Mouse (Mus musculus) intestine, postnatal 0 days (tissue): Measurements from ENCODE around the gene Wdr3. TPM values are rescaled to one million over a fixed set of nuclear protein-coding genes. Genes with fewer than 3 reads are reported as not detected.

Experiments used
- ATAC-seq: fragments of 200-750 bp; cut with Nextera tagmentation; 2 replicates; pipeline ENCODE4 v1.8.0; 2017; ENCODE audit warnings: mild to moderate bottlenecking, moderate TSS enrichment, moderate library complexity
- H3K27ac ChIP-seq: fragments of 300-500 bp; sonication (generic); 2 replicates; pipeline ENCODE4 v1.5.1; 2014; ENCODE audit warnings: mild to moderate bottlenecking, low read depth, low read length, moderate library complexity
- H3K27me3 ChIP-seq: fragments of 300-500 bp; sonication (generic); replicated peaks from 2 replicates; pipeline ENCODE4 v1.6.1; 2014; ENCODE audit warnings: low read length, mixed read lengths; ENCODE audit not compliant: control insufficient read depth, insufficient read depth
- H3K36me3 ChIP-seq: fragments of 300-500 bp; sonication (generic); 2 replicates; pipeline ENCODE4 v1.6.1; 2014; ENCODE audit warnings: mild to moderate bottlenecking, moderate library complexity; ENCODE audit not compliant: control insufficient read depth, insufficient read depth
- H3K4me1 ChIP-seq: fragments of 300-500 bp; sonication (generic); replicated peaks from 2 replicates; pipeline ENCODE4 v1.6.1; 2014; ENCODE audit warnings: antibody characterized with exemption, low read length, mixed read lengths; ENCODE audit not compliant: control insufficient read depth, insufficient read depth
- H3K4me2 ChIP-seq: fragments of 300-500 bp; sonication (generic); replicated peaks from 2 replicates; pipeline ENCODE4 v1.6.1; 2014; ENCODE audit warnings: low read depth, mild to moderate bottlenecking, moderate library complexity
- H3K4me3 ChIP-seq: fragments of 300-500 bp; sonication (generic); 2 replicates; pipeline ENCODE4 v1.5.1; 2014; ENCODE audit warnings: low read depth, low read length
- H3K9ac ChIP-seq: fragments of 300-500 bp; sonication (generic); 2 replicates; pipeline ENCODE4 v1.6.1; 2014; ENCODE audit warnings: mild to moderate bottlenecking, low read depth, low read length
- H3K9me3 ChIP-seq: fragments of 300-500 bp; sonication (generic); 2 replicates; pipeline ENCODE4 v1.6.1; 2016; ENCODE audit warnings: mixed run types; ENCODE audit not compliant: control insufficient read depth
- CTCF ChIP-seq: sonication (generic); IDR thresholded peaks from 2 replicates; pipeline ENCODE4 v1.5.1; 2016; ENCODE audit warnings: low read depth, mild to moderate bottlenecking, control low read depth, antibody characterized with exemption, moderate library complexity
- WGBS: fragments of 180-500 bp; shearing (Covaris S2); extraction: QIAGEN DNeasy Blood & Tissue Kit; methylation state at CpG from one replicate; pipeline ENCODE4 v1.1.7; 2014; 5-methylcytosine and 5-hydroxymethylcytosine counted together
- polyA plus RNA-seq: library from polyadenylated mRNA; unstranded; fragments of >200 nt; fragmentation: Nextera tagmentation; extraction: Ambion mirVana; gene quantifications from 2 replicates; pipeline ENCODE4 v1.2.1, GENCODE M21; 2015

Wdr3 gene
- polyA plus RNA-seq, 1 experiment from 2014 or later, result 10.1 TPM

DNA sequence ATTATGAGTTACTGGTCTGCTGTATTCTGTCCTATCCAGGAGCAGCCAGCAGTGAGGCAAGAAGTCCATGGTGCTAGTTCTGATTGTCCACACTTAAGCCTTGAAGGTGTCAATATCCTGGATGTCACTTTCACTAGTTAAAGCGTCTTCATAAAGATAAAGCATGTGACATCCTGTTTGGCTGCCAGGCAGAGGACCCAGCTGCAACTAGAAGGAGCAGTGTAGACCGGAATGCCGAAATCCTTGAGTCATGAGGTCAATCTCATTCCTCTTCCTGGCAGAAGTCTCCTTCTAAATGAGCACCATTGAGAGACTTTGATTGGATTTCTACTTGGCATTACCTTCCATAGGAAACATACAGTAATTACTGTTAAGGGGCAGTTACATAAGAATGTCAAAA lies 18.3 kb upstream of the Wdr3 start:
- no peak overlapping the region for H3K9ac ChIP-seq
- H3K9me3 ChIP-seq, result no peaks in the 10 kb centered on the region
- no peaks in the 10 kb centered on the region for H3K27me3 ChIP-seq
- no peak for ATAC-seq
- H3K4me2 ChIP-seq, result no peak overlapping the region
- 70% methylated on average over 3 of the region's 3 CpGs for WGBS
- TF ChIP-seq CTCF, result no peak
- no peak overlapping the region for H3K27ac ChIP-seq
- no peak overlapping the region for H3K4me3 ChIP-seq
- no peaks in the 10 kb centered on the region for H3K4me1 ChIP-seq
- peaks cover 76% of the 10 kb centered on the region for H3K36me3 ChIP-seq

DNA sequence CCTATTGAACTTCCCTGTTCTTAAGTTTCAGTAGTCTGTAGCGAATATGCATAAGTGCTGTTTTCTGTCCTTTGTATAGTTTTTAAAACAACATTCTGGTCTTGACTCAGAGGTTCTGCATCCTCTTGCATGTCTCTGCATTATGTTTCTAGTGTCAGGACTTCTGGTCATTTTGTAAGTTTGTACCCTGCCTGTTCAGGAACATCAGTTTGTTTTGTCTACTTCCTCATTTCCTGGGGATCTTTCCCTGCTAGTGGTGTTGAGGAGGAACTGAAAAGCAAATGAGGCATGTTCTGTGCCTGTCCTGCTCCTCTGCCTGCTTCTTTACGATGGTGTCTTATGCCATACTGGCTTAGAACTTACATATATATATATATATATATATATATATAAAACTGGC lies 13.8 kb upstream of the Wdr3 start:
- Histone ChIP-seq H3K4me1 (no peaks in the 10 kb centered on the region), H3K4me3 (no peak overlapping the region), H3K27me3 (no peaks in the 10 kb centered on the region), H3K9me3 (no peaks in the 10 kb centered on the region), H3K36me3 (peaks cover 88% of the 10 kb centered on the region), H3K9ac (no peak overlapping the region), H3K4me2 (no peak overlapping the region), H3K27ac (no peak overlapping the region)
- no peak for TF ChIP-seq CTCF
- no peak for ATAC-seq
- WGBS, result 92% methylated on average over 2 of the region's 2 CpGs

DNA sequence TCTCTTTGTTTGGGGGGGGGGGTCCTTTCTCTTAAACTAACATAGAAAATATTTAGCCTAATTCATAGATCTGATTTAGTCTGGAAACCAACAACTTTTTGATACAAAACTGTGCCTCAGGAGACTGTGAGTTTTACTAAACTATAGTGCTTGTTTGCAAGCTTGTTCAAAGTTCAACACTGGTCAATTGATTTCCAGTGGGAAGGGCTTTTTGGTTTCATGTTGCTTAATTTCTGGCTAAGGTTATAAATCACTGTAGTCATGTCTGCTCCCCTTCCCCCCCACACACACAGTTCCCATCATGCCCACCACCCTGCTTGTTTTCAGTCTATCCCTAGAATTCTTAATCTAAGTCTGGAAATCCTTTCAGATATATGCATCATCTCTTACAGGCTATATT lies 2.8 kb upstream of the Wdr3 start:
- no peak for ATAC-seq
- Histone ChIP-seq H3K9me3 (no peaks in the 10 kb centered on the region), H3K27me3 (no peaks in the 10 kb centered on the region), H3K4me2 (no peak overlapping the region; the same call in 1 of the 2 replicates), H3K27ac (no peak overlapping the region; the same call in 1 of the 2 replicates), H3K4me1 (peaks cover 4% of the 10 kb centered on the region; the same call in 1 of the 2 replicates), H3K36me3 (peaks cover 10% of the 10 kb centered on the region), H3K4me3 (no peak overlapping the region), H3K9ac (no peak overlapping the region)
- TF ChIP-seq CTCF, result no peak

DNA sequence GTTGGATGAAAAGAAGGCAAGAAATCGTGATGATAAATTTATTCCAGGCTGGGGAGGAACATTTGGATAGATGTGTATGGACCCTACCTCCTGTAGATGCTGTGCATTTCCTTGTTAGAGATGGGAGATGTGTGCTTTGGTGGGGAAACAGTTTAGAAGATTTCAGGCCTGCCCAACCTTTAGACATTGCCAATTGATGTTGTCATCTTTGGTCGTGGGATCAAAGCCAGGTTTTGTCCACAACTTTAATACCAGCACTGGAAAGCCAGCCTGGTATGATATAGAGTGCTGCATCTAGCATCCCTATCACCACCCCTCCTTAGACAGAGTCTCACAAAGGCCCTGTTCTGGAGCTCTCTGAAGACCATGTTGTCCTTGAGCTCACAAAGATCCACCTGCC lies 1.3 kb upstream of the Wdr3 start:
- H3K36me3 ChIP-seq, result peaks cover 11% of the 10 kb centered on the region
- H3K27ac ChIP-seq, result no peak overlapping the region
- H3K9me3 ChIP-seq, result no peaks in the 10 kb centered on the region
- no peak for ATAC-seq
- WGBS, result 83% methylated on average over 2 of the region's 2 CpGs
- H3K4me3 ChIP-seq, result no peak overlapping the region; the same call in 1 of the 2 replicates
- TF ChIP-seq CTCF, result no peak
- peak overlapping the region; percentile 90 for H3K4me2 ChIP-seq
- H3K4me1 ChIP-seq, result peaks cover 4% of the 10 kb centered on the region; the same call in 1 of the 2 replicates
- H3K9ac ChIP-seq, result no peak overlapping the region
- no peaks in the 10 kb centered on the region for H3K27me3 ChIP-seq

DNA sequence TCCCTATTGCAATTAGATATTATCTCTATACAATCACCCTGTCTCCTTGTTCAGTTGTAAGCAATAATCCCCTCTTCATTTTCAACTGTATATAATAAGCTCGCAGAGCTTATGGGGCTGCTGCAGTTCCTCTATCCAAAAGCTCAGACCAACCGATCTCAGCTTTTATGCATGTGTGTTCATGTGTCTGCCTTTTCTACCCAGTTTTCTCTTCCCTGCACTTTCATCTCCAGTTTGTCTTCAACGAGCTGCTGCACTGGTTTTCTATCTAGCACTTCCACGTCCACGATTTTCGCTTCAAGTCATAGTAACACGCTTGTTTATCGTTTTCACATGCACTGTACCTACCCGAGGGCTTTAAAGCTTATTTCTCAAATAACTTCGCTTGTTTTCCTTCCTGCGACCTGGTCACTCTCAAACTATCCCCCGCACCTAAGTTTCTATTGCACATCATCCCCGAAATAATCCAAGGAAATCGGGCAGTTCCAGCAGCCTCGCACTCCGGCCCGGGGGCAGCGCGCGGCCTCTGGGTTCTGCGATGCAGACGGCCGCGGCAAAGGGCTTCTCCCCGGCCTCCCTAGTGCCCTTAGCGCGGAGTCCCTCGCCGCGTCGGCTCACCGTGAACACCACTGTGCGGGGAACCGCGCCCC lies 417 bp downstream of the Wdr3 start:
- Histone ChIP-seq H3K4me1 (peaks cover 4% of the 10 kb centered on the region; the same call in 1 of the 2 replicates), H3K27ac (peak overlapping the region; percentile 94; the same call in 1 of the 2 replicates), H3K27me3 (no peaks in the 10 kb centered on the region), H3K36me3 (peaks cover 17% of the 10 kb centered on the region), H3K9ac (peak overlapping the region; percentile 83), H3K4me2 (peak overlapping the region; percentile 90), H3K9me3 (no peaks in the 10 kb centered on the region), H3K4me3 (peak overlapping the region; percentile 70)
- no peak for TF ChIP-seq CTCF
- WGBS, result under 1% methylated on average over 35 of the region's 35 CpGs
- no peak for ATAC-seq

DNA sequence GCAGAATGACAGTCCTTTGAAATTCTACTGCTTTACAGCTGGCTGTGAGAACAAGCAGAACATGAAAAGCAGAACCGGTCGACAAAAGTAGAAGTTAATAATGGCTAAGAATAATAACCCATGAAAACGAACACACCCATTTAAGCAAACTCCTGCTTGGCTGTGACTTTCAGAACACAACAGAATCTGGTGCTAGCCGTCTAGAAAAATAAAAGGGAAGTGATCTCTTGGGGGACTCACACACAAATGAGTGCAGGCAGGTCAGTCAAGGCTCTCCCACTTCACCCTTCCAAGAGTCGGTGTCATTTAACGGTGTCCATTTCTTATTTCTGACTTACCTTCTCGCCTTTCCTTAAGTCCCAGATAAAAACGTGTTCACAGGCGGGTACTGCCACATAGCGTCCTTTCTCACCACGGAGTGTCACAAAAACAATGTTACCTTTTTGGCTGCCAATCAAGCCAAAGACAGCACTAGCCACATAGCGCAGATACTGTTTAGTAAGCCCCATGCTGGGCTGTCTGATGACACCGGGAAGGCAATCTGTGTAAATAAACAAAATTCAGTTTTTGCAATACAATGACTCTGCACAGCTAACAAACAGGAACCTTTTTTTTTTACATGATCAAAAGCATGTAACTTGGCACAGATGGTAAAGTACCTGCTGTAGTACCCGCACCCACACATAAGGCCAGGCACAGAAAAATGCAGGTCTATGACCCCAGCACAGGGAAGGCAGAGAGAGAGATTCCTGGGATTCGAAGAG lies 1.3 kb downstream of the Wdr3 start:
- peak overlapping the region; percentile 70 for H3K4me3 ChIP-seq
- no peak overlapping the region for H3K27ac ChIP-seq
- H3K4me2 ChIP-seq, result peak overlapping the region; percentile 90
- H3K4me1 ChIP-seq, result peaks cover 4% of the 10 kb centered on the region; the same call in 1 of the 2 replicates
- ATAC-seq, result no peak
- no peak for TF ChIP-seq CTCF
- H3K36me3 ChIP-seq, result peaks cover 25% of the 10 kb centered on the region
- H3K27me3 ChIP-seq, result no peaks in the 10 kb centered on the region
- peak overlapping the region; percentile 83; the same call in 1 of the 2 replicates for H3K9ac ChIP-seq
- H3K9me3 ChIP-seq, result no peaks in the 10 kb centered on the region
- WGBS, result 83% methylated on average over 15 of the region's 15 CpGs
